Mouse (Mus musculus): Measurements from ENCODE around the gene Tfip11.
"Not testable (repeated sequence)": the region's sequence is repeated elsewhere in the genome, so short reads cannot be mapped to it uniquely, and the experiment has no call there.

The Tfip11 gene

DNA sequence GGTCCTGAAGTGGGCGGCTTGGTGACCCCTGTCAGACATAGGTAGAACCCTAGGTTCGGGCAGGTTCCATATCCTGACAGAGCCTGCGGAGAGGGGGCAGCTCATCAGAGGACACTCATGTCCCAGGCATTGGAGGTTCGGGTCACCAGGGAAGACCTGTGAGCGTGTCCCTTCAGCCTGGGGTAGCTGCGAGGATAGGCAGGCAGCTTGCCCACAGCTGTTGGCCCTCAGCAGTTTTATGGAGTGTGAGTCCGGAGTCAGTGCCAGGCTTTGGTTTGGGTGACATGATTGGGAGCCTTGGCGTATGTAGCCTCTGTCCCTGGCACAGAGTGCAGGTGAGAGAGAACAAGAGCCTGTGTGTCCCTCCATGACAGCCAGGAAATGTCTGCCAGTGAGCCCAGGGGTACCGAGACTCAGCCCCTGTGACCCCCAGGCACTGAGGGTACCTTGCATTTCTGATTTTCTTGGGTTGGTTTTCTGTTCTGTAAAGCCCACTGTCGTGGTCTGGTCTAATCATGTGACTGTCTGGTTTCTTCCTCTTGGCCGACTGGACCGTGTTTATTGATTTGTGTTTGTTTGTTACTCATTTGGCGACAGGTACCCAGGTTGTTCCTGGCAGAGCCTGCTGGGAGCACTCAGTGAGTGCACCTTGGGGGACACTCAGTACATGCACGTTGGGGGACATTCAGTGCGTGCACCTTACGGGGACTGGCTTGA, 36.2 kb upstream of the Tfip11 start:
- no peak for ATAC-seq (ENCODE audit: low TSS enrichment)

DNA sequence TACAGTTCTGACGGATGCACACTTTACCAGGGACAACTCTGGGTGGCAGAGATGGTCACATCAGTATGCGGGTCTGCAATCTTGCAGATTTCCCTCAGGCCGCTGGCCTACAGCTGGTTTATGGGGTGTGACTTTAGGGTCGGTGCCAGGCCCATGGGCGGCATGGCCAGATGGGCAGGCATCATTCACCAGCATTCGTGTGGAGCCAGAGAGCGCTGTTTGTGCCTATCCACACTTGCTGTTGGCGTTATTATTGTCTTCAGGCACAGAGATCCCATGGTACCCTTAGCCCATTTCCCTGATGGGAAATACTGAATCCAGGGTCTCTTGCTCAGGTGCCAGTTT, 35.6 kb upstream of the Tfip11 start:
- no peak for ATAC-seq (ENCODE audit: low TSS enrichment)

DNA sequence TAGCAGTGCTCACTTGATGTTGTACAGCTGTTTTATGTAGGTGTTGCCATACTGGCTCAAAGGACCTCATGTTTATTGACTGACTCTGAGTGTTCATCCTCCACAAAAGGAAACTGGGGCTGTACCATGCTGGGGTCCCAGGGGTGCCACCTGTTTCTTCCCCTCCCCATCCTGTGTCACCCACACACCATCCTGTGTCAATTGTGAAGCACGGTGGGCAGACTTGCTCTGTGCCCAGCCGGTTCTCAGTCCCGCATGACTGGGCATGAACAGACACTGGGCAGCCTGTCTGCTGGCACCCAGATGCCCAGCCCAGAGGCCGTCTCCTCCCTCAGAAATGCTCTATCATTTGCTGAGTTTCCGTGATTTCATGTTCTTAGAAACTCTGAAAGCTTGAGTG, 34.3 kb upstream of the Tfip11 start:
- no peak for ATAC-seq (ENCODE audit: low TSS enrichment)

DNA sequence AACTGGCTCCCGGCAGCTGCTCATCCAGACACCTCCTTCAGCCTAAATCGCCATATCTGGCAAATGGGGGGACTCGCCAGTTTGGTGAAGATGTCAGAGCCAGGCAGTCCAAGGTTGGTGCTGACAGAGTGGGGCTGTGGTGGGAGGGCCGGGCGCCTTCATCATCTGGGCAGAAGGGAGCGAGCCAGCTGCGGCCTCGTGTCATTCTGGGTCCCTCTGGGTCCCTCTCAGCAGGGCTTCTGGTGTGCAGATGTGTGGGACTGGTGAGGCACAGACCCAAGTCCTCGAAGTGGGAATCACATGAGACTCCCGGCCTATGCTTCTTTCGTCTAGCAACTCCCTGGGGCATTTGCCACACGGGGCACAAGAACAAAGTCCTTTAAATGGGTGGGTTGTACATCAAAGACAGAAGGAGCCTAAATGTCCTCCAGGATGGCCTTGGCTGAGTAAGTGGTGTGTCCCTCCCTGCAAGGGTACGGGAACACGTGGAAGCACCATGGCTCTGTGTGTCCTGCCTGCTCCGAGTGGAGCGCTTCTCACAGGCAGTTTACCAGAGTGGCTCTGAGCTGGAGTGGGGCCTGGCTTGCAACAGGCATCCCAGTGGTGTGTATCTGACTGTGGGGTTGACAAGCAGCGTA, 33.7 kb upstream of the Tfip11 start:
- ATAC-seq (ENCODE audit: low TSS enrichment): no peak

DNA sequence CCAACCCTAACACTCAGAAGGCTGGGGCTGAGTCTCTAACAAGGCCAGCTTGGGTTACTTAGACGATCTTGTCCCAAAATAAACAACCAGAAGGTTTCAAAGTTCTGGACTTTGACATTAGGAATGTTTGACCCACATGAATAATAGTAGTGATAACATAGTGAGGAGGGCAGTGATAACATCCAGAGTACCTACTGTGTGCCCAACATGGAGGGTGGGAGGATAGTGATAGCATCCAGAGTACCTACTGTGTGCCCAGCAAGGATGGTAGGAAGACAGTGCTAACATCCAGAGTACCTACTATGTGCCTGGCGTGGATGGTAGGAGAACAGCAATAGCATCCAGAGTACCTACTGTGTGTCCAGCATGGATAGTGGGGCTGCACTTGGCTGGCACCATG, 32.4 kb upstream of the Tfip11 start:
- ATAC-seq (ENCODE audit: low TSS enrichment): no peak

DNA sequence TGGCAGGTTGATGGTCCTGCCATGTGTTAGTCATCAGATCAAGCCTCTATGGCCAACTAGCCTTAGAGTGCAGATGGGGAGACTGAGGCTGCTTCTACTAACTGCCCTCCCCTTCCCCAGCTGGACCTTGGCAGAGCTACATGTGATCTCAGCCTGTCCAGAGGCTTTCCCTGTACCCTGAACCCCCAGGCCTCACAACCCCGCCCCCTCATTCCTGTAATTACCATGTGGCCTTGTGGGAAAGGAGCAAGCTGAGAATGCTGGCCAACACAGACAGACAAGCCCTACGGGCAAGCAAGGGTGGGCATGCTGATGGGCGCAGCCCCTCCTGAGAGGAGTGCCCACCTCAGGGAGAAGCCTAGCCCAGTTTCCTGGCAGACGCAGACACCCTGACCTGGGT, 31.5 kb upstream of the Tfip11 start:
- no peak for ATAC-seq (ENCODE audit: low TSS enrichment)

DNA sequence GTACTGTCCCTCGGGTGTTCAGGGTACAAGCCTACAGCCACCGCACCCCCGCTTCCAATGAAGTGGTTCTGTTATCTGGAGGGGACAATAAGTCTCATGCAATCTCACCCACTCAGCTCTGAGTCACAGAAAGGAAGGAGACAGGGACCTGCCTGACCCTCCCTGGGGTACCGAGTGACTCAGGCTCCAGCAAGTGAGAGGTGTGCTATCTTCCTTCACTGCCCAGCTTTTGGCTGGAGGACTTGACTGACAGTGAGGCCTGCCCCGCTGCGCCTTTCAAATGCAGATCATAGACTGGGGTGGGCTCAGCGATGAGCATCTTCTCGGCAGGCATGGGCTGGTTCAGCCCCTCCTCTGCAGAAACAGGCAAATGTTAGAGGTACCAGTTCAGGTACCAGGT, 31.0 kb upstream of the Tfip11 start:
- no peak for ATAC-seq (ENCODE audit: low TSS enrichment)

DNA sequence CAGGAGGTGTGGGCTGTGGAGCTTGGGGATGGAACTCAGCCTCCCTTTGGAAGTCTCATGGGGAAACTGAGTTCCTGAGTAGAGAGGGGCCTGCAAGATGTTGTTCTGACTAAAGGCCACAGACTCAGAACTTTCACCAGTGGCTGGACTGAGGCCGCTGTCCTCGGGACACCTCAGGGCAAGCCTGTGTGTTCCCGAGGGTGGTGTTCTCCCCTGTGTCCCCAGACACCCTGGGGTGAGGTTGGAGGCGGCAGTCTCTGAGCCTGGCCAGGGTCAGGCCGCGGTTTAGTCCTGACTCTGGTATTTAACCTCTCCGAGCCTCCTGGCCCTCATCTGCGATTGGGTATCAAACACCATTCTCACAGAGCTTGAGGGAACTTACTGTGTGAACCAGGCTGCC, 30.6 kb upstream of the Tfip11 start:
- no peak for ATAC-seq (ENCODE audit: low TSS enrichment)

DNA sequence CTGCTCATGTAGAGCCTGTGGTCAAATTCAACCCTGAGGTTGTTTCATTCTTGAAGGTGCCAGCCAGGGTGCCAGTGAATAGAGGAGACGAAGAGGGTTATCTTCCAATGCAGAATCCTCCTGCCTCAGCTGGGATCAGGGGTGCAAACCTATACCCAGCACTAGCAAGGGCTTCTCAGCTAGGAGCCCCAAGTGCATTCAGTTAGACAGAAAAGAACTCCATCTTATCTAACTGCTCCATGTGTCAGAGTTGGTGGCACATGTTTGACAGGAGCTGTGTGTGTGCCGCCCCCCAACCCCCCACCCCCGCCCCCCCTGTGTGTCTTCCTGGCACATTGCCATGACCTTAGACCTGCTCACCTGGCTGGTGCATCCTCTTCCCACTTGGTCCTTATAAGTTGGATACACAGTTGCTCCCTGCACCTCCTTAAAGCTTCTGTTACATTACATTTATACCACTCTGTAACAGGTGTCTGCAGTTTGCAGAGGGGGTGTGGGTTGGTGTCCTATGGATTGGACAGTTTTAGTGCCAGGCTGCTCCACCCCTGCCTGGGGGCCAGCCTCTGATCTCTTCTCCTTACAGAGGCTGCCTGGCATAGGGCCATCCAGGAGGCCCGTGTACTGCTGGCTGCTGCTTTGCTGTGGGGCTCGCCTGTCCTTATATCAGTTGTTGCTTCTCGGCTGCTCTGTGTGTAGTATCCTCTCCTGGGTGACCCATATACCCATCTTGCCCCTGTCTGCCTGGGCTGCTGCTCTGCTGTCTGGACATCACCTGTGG, 29.6 kb upstream of the Tfip11 start:
- ATAC-seq (ENCODE audit: low TSS enrichment): no peak

DNA sequence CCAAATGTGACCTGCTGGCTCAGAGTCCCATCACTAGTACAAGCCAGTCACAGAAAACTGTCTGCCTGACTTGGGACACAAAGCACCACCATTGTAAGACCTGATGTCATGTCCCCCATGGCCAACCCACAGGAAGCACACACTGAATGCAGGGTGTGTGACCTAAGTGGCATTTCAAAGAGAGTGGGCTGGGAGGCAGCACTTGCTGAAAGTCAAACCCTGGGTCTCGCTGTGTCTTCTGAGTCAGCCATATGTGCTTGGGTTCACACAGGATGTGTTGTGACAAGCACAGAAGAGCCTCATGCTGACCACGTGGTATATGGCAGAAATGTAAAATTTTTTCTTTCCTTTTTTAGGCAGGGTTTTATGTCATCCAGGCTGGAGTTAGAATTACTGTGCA, 28.9 kb upstream of the Tfip11 start:
- ATAC-seq (ENCODE audit: low TSS enrichment): no peak

DNA sequence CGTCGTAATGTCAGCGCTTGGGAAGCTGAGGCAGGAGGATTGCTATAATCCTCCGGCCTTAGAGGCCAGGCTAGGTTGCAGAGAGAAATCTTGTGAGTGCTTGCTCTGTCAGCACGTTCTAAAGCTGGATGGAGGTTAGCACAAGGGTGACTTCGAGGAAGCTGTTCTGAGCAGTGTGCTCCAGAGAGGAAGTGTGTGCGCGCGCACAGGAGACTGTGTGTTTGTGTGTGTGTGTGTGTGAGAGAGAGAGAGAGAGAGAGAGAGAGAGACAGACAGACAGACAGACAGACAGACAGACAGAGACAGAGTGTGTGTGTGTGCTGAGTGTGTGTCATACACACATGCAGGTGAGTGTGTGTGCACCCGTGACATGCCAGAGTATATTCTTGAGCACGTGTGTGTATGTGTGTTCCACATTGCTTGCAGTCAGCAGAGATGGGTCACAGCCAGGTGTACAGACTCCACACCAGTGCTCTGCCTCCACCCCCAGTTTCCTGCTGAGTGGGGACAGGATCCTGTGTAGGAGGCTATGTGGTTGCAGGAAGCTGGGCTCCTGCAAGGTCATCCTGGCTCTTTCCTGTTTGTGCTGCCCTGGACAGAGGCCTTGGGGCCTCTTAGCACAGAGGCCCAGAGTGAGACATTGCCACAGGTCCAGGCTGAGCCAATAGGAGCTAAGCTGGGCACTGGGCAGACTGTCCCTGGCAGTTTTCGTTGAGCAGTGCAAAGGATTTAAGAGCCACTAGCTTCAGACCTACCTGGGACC, 27.8 kb upstream of the Tfip11 start:
- no peak for ATAC-seq (ENCODE audit: low TSS enrichment)

DNA sequence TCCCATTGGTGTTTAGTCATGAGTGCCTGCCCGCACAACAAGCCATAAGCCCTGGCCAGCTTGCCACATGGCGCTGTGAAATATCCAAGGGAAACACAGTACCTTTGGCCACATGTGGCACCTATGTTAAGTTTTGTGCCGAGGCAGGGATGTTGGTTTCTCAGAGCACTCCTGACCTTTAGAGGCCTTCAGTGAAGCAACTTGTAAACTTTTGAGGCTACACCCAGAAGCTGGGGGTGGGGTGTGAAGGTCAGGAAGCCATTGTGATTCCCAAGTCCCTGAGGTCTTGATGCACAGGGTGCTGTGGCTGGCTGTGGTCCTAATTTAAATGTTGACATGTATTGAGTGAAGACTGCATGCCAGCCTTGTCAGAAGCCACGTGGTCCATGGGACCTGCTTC, 26.8 kb upstream of the Tfip11 start:
- ATAC-seq (ENCODE audit: low TSS enrichment): no peak

DNA sequence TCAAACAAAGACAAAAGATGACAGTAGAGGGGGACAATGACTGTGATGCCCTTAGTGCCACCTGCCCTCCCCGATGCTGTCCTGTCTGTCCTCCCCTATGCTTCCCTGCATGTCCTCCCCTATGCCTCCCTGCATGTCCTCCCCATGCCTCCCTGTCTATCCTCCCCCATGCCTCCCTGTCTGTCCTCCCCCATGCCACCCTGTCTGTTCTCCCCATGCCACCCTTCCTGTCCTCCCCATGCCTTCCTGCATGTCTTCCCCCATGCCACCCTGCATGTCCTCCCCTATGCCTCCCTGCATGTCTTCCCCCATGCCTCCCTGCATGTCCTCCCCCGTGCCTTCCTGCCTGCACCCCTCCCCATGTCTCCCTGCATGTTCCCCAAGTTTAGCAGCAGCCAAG, 26.0 kb upstream of the Tfip11 start:
- no peak for ATAC-seq (ENCODE audit: low TSS enrichment)

DNA sequence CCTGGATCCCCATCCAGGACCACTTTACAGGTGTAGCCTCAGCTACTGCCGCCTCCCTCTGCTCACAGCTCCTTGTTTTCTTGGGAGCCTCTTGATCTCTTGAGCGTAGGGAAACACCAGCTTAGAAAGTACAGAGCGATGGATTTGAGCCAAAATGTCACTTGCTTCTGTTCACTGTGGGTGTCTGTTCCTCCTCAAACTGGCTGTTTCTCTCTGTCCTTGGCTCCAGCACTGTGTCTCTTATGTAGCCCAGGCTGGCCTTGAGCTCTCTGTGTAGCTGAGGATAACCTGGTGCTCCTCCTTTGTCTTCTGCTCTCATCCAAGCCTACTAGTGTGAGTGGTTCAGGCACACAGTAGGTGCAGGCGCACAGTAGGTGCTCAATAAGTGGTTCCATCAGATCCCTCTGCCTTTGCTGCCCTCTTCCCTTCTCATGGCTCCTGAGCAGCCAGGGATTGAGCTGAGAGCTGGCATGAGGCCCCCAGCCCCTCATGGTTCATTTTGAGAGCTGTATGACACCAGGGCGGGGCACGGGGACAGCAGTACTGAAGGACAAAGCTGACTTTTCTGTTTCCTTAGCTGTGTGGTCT, 25.3 kb upstream of the Tfip11 start:
- peak; percentile 65 for ATAC-seq (ENCODE audit: low TSS enrichment)

DNA sequence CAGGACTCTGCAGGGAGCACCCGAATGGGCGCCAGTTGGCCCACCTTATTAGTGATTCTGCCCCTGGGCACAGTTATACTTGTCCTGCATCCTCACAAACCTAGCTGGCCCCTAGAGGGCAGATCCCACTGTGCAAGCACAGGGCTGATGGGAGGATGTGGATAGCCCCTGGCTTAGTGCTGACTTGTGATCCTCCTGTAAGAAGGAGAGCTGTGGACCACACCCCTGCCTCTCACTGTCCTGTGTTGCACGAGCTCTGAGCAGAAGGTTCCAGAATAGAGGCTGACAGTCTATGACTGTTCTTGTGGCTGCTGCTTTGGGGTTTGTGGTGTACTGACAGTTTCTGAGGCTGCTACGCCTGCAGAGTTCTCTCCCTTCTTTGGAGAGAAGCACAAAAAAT, 24.5 kb upstream of the Tfip11 start:
- ATAC-seq (ENCODE audit: low TSS enrichment): peak; percentile 18; the same call in 1 of the 2 replicates

DNA sequence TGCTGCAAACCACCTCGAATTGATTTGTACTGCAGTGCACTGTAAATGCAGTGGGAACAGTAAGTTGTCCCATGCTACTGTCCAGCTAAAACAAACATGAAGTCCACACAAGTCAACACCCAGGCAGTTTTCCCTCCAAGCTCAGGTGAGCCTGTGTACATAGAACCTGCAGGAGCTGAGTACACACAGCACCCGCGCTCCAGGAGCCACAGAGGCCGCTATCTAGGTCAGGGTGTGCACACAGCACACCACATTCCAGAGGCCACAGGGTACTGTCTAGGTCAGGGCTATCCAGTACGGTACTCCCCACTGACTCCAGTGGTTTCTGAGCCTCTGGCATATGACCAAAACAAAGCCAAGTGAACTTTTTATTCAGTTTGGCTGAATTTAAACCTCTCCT, 23.8 kb upstream of the Tfip11 start:
- ATAC-seq (ENCODE audit: low TSS enrichment): no peak

DNA sequence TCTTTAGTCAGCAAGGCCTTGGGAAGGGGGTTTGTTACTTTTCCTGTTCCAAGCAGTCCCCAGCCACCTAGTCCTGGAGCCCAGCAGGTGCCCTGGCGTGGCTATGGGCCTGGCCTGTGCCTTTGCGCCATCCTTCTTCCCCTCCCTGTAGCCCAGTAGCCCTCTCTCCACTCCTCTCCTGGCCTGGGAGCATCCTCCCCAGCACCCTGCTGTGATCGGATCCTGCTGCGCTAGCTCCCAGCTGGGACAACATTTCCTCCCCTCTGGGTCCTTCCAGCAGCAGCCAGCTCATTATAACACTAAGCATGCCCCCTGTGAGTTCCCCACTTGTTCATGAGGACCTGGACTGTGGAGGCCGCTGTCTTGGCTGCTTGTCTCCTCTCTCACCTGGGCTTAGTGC, 20.3 kb upstream of the Tfip11 start:
- ATAC-seq (ENCODE audit: low TSS enrichment): no peak

DNA sequence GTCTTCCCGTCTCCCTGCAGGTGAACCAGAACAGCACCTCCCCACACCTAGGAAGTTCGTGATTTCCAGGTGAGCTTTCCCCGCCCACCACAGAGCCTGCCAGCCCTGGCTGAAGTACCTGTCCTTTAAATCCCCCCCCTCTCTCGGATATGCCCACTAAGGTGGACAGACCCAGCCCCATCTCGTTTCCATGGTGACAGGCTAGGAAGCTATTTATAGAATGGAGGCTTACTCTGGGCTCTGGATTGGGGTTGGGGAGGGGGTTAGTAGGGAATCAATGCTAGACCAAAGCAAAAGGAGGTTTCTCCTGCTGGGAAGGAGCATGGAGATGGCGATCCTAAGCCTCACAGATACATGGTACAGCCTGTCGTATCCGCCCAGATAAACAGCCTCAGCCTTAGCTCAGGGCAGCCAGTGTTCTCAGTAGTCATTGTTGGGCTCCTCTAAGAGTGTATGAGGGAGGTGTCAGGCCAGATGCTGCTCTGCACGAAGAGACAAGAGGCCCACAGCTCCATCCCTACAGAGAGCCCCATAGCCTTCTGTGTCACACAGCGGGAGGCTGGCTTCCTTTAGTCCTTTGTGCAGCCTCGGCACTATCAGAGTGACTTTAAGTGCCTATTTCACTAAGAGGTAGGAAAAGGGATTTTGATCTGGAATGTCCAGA, 12.8 kb upstream of the Tfip11 start:
- ATAC-seq (ENCODE audit: low TSS enrichment): peak; percentile 73; the same call in 1 of the 2 replicates

DNA sequence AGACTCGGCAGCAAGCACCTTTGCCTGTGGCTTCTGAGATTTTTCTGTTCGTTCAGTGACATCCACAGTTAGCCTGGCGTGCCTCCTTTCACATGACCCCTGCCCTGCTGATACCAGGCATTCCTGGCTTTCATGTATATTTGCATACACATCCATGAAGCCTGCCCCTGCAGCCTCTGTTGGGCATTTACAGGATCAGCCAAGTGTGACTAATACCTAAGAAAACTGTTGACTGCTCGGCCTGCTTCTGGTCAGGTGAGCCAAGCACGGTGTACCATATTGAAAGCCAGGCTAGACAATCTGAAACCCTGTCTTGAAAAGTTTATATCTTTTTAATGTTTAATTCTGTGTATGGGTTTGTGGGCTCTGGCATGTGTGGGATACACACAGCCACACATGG, 9.7 kb upstream of the Tfip11 start:
- ATAC-seq (ENCODE audit: low TSS enrichment): no peak

DNA sequence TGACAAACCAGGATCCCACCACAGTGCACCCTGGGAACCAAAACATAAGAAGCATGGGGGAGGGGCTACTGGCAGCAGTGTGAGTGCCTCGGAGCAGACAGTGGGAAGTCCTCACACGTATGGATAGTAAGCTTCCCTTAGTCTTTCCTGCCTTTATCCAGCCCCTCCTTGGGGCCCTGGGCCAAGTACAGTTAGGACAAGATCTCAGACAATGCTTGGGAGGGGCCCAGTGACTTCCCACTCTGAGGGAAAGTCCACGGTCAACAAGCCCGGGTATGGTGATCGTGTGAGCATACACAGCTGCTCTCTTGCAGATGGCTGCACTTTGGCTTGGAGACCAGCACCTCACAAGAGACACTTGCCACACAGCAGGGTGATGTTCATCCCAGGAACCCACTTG, 8.8 kb upstream of the Tfip11 start:
- ATAC-seq (ENCODE audit: low TSS enrichment): no peak

DNA sequence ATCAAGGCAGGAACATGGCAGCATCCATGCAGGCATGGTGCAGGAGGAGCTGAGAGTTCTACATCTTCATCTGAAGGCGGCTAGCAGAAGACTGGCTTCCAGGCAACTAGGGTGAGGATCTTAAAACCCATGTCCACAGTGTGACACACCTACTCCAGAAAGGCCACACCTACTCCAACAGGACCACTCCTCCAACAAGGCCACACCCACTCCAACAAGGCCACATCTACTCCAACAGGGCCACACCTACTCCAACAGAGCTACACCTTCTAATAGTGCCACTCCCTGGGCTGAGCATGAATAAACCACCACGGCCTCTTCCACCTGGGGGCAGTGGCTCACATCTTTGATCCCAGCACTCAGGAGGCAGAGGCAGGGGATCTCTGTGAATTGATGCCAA, 6.8 kb upstream of the Tfip11 start:
- not testable (repeated sequence) for ATAC-seq (ENCODE audit: low TSS enrichment)
